Mouse (Mus musculus) liver, embryonic 14.5 days (tissue): ENCODE results near the gene Magi1. TPM values are rescaled to one million over a fixed set of nuclear protein-coding genes. Genes with fewer than 3 reads are reported as not detected.

Experiments used
- ATAC-seq: fragments of 200-750 bp; cut with Nextera tagmentation; 2 replicates; pipeline ENCODE4 v1.8.0; 2017; ENCODE audit warnings: moderate number of reproducible peaks, mild to moderate bottlenecking, moderate library complexity; ENCODE audit not compliant: insufficient read depth
- DNase-seq, 3 experiments: peaks; one replicate each; pipeline ENCODE4 v3.0.0-alpha.2; 2012 to 2013; ENCODE audit warnings: low read depth in 3 of 3, low spot score in 3 of 3
- H3K27ac ChIP-seq: fragments of 300-500 bp; sonication (generic); 2 replicates; pipeline ENCODE4 v1.5.1; 2014; ENCODE audit warnings: moderate library complexity, mild to moderate bottlenecking, control low read depth, inconsistent platforms
- H3K27me3 ChIP-seq: fragments of 300-500 bp; sonication (generic); 2 replicates; pipeline ENCODE4 v1.6.1; 2014; ENCODE audit warnings: mild to moderate bottlenecking, low read length, moderate library complexity; ENCODE audit not compliant: control insufficient read depth, insufficient read depth
- H3K36me3 ChIP-seq: fragments of 300-500 bp; sonication (generic); replicated peaks from 2 replicates; pipeline ENCODE4 v1.6.1; 2014; ENCODE audit warnings: low read depth; ENCODE audit not compliant: control insufficient read depth, insufficient read depth
- H3K4me1 ChIP-seq, 2 experiments: fragments of 200-500 bp in 1 of 2; fragments of 300-500 bp in 1 of 2; sonication (generic) in 1 of 2; replicated peaks; 2 replicates each; pipeline ENCODE4 v1.6.1; 2012 to 2014; ENCODE audit warnings: antibody characterized with exemption in 1 of 2, inconsistent platforms in 1 of 2, low read length in 1 of 2; ENCODE audit not compliant: control insufficient read depth in 2 of 2, insufficient read depth in 2 of 2
- H3K4me2 ChIP-seq: fragments of 300-500 bp; sonication (generic); 2 replicates; pipeline ENCODE4 v1.6.1; 2014; ENCODE audit warnings: low read depth, mild to moderate bottlenecking, control low read depth, moderate library complexity
- H3K4me3 ChIP-seq, 2 experiments: fragments of 200-500 bp in 1 of 2; fragments of 300-500 bp in 1 of 2; sonication (generic) in 1 of 2; 2 replicates each; pipeline ENCODE4 v1.5.1; 2012 to 2014; ENCODE audit warnings: low read depth in 2 of 2, low read length in 2 of 2, mild to moderate bottlenecking in 2 of 2, control low read depth in 1 of 2, inconsistent platforms in 1 of 2, moderate library complexity in 1 of 2; ENCODE audit not compliant: insufficient read depth in 1 of 2
- H3K9ac ChIP-seq: fragments of 300-500 bp; sonication (generic); replicated peaks from 2 replicates; pipeline ENCODE4 v1.6.1; 2014; ENCODE audit warnings: mild to moderate bottlenecking, control low read depth, moderate library complexity
- H3K9me3 ChIP-seq: fragments of 300-500 bp; sonication (generic); 2 replicates; pipeline ENCODE4 v1.6.1; 2016; ENCODE audit warnings: low read length, mixed read lengths; ENCODE audit not compliant: control insufficient read depth
- CTCF ChIP-seq: IDR thresholded peaks from 2 replicates; pipeline ENCODE4 v1.5.1; 2016; ENCODE audit warnings: antibody characterized with exemption, low read depth, control low read depth
- EP300 ChIP-seq: IDR thresholded peaks from 2 replicates; pipeline ENCODE4 v1.6.1; 2016; ENCODE audit warnings: antibody characterized with exemption, low read depth
- WGBS: fragments of 180-500 bp; shearing (Covaris S2); extraction: QIAGEN DNeasy Blood & Tissue Kit; methylation state at CpG from one replicate; pipeline ENCODE4 v1.1.7; 2014; ENCODE audit not compliant: insufficient replicate concordance; 5-methylcytosine and 5-hydroxymethylcytosine counted together
- polyA plus RNA-seq, 2 experiments: library from polyadenylated mRNA; depleted of rRNA in 1 of 2; stranded (reverse) in 1 of 2; unstranded in 1 of 2; fragments of >200 nt; fragmentation: Nextera tagmentation in 1 of 2; extraction: Ambion mirVana in 1 of 2; gene quantifications; 2 replicates each; pipeline versions ENCODE4 v1.2.1 to v1.2.3; 2012 to 2014

Magi1 gene
- polyA plus RNA-seq, 2 experiments, result 1.1 to 1.3 TPM

- WGBS, result 42% methylated on average over 1 of the region's 1 CpGs
- Histone ChIP-seq H3K4me3 (no peak overlapping the region), H3K9me3 (no peaks in the 10 kb centered on the region), H3K27me3 (no peaks in the 10 kb centered on the region), H3K4me1 (peaks cover 0 to 13% of the 10 kb centered on the region in 2 experiments; a peak in 3 of 4 replicates), H3K27ac (no peak overlapping the region), H3K9ac (no peak overlapping the region), H3K36me3 (no peaks in the 10 kb centered on the region), H3K4me2 (no peak overlapping the region)
- TF ChIP-seq EP300, result no peak
- ATAC-seq (no peak), DNase-seq (no peak)
Measured at GRCm38 (mm10) chr6:94165951-94166350, 117.8 kb downstream of the Magi1 start.

DNA sequence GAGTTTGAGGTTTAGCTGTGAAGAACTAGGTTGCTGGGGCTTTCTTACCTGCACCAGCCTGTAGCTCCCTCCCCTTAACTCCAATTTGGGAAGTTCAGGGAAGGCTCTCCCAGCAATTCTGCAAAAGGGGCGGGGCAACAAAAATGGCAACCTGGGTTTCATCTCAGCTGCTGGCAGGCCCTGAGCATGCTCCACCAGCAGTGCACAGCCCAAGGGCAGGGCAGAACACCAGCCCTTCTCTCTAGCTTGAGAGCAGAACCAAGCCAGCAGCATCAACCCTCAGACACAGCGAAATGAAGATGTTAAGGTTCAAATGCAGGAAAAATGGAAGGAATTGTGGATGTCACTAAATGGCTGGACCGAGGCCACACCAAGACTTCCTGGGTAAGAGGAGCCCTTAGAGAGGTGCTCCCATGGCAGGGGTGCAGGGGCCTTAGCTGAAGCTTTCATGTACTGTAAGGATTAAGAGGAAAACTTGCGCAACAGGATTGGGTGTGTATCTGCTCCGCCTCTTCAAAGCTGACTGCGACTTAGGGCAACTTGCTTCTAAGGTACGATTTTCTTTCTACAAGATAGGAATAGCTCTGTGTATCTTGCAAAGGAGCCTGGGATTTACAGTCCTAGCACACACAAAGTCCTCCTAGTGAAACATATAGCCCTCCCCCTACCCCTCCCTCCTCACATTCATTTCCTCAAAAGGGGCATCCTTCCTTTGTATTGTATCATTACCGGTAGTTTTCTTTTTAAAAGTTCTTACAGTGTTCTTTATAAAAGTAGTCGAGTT lies 118.8 kb downstream of the Magi1 start:
- DNase-seq (no peak), ATAC-seq (no peak)
- Histone ChIP-seq H3K4me2 (no peak overlapping the region), H3K9ac (no peak overlapping the region), H3K27me3 (no peaks in the 10 kb centered on the region), H3K4me3 (no peak overlapping the region), H3K36me3 (no peaks in the 10 kb centered on the region), H3K4me1 (peaks cover 0 to 13% of the 10 kb centered on the region in 2 experiments; a peak in 3 of 4 replicates), H3K9me3 (no peaks in the 10 kb centered on the region), H3K27ac (no peak overlapping the region)
- WGBS, result 56% methylated on average over 9 of the region's 9 CpGs
- TF ChIP-seq EP300 (no peak), CTCF (no peak)

- TF ChIP-seq EP300 (no peak), CTCF (no peak)
- Histone ChIP-seq H3K27ac (no peak overlapping the region), H3K9ac (no peak overlapping the region), H3K4me1 (peaks cover 0 to 16% of the 10 kb centered on the region in 2 experiments; a peak in 3 of 4 replicates), H3K36me3 (no peaks in the 10 kb centered on the region), H3K4me3 (no peak overlapping the region), H3K4me2 (peak overlapping the region; percentile 22; the same call in 1 of the 2 replicates), H3K27me3 (no peaks in the 10 kb centered on the region), H3K9me3 (no peaks in the 10 kb centered on the region)
- WGBS, result 34% methylated on average over 9 of the region's 9 CpGs
- no peak for ATAC-seq
- no peak for DNase-seq
Measured at GRCm38 (mm10) chr6:94163325-94163995, 120.3 kb downstream of the Magi1 start.

- Histone ChIP-seq H3K4me3 (no peak overlapping the region), H3K27me3 (no peaks in the 10 kb centered on the region), H3K9ac (no peak overlapping the region), H3K36me3 (no peaks in the 10 kb centered on the region), H3K9me3 (no peaks in the 10 kb centered on the region), H3K4me2 (peak overlapping the region; percentile 22), H3K4me1 (peaks cover 0 to 17% of the 10 kb centered on the region in 2 experiments; a peak in 3 of 4 replicates), H3K27ac (no peak overlapping the region)
- WGBS, result 31% methylated on average over 8 of the region's 8 CpGs
- ATAC-seq (no peak), DNase-seq (no peak)
- no peak for TF ChIP-seq CTCF
- TF ChIP-seq EP300, result no peak
Measured at GRCm38 (mm10) chr6:94162918-94163317, 120.8 kb downstream of the Magi1 start.

- WGBS, result 17% methylated on average over 2 of the region's 2 CpGs
- H3K4me2 ChIP-seq, result no peak overlapping the region
- H3K9me3 ChIP-seq, result no peaks in the 10 kb centered on the region
- no peak overlapping the region for H3K27ac ChIP-seq
- no peak overlapping the region for H3K9ac ChIP-seq
- DNase-seq (no peak), ATAC-seq (no peak)
- no peaks in the 10 kb centered on the region for H3K36me3 ChIP-seq
- TF ChIP-seq CTCF (no peak), EP300 (no peak)
- no peaks in the 10 kb centered on the region for H3K27me3 ChIP-seq
- H3K4me1 ChIP-seq, result peaks cover 0 to 15% of the 10 kb centered on the region in 2 experiments; a peak in 3 of 4 replicates
- no peak overlapping the region for H3K4me3 ChIP-seq
Measured at GRCm38 (mm10) chr6:94159256-94159655, 124.5 kb downstream of the Magi1 start.
